Mouse (Mus musculus) heart, adult 11 months (tissue): Measurements from ENCODE around the gene Trio.

Experiments
- DNase-seq: peaks from one replicate; pipeline ENCODE4 v3.0.0; 2022

Gene Trio

DNA sequence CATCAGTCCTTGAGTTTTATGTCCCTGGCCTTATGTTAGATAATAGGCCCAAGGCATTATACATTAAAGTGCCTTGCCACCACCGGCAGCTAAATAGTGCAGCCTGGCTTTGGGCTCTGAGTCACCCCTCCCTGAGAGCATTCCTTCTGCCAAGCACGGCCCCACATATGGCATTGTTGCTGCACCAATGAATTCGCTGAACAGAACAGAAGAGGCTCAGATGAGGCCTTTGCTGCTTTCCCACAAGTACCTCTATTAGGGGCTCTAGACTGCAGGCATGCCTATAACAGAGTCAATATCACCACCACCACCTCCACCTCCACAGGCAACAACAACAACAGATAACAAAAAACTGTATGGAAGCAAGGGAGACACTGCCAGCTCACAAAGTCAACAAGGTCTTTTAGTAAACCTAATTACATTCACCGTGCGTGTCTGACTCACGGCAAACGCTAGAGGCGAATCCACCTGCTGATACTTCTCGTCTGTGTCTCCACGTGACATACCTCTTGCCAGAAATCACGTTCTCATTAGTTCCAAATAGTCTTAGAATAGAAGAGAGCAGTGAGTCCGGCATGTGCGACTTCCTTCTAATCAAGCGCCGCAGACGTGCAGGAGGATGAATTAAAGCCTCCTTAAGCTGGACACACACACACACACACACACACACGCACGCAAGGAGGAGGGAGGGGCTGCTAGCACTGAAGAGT lies 82.0 kb downstream of the Trio start:
- peak; percentile 91 for DNase-seq

DNA sequence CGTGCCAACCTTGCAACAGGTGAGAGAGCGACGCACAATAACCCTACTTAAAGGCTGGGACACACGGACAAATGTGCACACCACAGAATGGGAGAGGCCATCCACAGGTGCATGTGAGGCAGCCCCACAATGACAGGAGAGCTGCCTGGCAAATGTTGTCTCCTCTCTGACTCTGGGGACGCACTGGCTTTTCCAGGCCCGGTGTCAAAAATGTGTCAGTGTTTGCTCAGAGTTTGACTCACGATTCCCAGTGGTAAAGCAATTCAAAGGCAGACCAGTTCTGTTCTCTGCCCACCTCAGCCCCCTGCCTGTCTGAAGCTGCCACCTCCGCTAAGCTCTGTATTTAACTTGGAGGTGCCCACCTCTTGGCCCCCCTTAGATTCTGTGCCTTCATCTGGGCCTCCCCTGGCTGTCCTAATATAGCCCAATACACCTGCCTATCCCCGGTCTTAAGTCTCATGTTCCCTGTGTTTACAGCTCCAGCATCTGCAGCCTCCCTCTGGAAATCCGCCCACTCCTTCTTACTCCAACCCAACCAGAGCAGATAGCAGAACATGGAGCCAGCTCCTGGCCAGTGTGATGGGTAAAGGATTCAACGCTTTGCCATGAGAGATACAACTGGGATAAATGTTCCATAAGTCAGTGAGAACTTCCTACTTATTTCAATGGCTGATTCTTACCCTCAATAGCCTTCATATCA lies 83.3 kb downstream of the Trio start:
- peak; percentile 91 for DNase-seq

DNA sequence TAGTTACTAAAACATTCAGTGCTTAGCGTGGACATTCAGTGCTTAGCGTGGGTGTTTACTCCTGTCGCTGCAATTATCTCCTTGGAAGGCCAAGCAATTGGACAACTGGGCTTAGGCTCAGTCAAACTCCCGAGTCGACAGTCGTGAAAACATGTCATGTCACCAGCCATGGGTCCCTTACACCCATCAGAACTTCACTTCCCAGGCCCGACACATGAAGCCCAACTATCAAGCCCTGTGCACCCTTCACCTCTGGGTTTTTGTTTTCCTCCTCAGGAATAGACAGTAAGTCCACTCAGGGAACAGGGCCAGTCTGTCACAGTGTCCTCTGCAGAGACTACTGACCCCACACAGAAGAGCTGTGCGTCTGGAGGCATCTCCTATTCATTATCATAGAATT lies 84.2 kb downstream of the Trio start:
- peak; percentile 91 for DNase-seq

DNA sequence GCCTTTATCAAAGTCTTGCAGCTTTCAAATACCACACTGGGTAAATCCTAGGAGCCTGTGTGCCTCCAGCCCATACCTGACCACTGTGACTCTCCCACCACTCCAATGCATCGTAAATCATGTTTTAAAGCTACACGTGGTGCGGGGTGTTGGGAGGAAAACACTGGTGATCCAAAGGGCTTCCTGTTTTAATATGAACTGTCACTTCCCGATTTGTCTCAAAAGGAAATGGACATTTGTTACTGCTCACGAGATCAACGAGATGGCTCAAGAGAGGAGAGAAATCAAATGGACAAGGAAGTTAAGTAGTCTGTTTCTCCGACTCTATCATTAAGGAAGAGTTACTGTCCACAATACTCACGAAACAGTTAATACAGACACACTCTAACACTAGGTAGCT lies 84.6 kb downstream of the Trio start:
- no peak for DNase-seq

DNA sequence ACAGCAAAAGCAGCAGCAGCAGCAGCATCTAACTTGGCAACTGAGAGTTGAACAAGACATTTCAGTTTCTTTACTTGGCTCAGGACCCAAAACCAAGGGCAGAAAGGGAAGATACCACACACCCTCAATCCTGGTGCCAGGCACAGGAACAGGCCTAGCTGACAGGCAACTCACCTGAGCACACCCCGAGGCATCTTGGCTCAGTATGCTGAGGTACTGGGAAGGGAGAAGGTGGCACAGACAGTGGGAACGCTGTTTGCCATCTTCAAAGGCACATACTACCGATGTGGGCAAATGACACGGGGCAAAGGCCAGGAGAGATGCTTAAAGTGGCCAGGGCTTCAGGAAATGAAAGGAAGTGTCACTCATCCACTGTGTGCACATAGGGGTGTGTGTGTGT lies 85.6 kb downstream of the Trio start:
- peak; percentile 79 for DNase-seq

DNA sequence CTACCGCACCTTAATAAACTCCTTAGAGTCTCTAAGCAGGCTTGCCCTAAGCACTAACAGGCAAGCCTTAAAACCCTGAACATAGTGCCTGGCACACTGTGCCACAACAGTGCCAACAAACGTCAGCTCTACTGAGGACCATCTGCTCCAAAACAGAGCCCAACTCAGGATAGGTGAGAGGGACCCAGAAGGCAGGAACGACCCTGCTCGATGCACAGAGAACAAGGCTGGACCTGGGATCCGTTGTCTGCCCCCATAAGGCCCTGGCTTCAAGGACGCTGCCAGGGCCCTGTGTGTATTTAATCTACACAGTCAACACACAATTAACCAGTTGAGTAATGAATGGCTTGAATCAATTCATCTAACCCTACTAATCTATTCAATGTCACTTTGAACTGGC lies 86.8 kb downstream of the Trio start:
- DNase-seq, result peak; percentile 86

DNA sequence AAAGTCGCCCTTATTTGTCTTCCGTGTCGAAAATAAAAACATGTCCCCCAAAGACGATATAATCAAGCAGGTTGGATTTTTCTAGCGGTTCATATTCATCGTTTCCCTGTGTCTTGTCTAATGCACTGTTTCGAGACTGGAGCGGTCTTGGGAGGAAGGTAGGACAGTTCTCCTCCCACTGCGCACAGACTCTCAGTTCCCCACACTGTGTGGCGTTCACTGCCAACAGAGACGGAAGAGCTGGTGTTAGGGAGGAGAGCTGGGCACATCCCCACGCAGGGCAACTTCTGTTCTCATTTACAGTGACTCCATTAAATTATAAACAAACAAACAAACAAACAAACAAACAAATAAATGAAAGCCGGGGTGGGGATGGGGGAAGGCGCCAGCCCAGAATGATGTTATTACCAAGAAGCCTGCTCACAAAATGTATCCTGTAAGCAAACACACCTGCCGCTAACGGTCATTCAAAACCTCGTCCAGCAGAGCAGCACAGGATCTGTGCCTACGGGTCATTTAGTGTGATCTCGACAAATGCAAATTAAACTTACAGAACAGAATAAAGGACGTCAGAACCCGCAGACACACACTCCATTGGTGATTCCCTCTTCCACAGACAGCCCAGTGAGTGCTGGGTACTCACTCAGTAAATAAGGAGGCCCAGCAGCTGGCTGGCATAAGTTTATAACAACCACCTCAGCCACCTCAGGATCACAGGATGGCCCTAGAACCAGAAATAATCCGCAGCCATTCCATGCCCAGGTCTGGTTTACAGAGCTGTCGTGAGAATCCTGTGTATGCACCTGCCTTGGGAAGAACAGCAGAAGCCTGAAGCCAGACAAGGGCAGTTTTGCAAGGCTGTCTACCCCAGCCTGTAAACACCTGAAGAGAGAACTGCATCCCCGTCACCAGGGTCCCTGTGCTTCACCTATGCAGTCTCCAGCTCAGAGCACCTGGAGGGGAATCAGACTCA lies 87.5 kb downstream of the Trio start:
- DNase-seq, result peak; percentile 85

DNA sequence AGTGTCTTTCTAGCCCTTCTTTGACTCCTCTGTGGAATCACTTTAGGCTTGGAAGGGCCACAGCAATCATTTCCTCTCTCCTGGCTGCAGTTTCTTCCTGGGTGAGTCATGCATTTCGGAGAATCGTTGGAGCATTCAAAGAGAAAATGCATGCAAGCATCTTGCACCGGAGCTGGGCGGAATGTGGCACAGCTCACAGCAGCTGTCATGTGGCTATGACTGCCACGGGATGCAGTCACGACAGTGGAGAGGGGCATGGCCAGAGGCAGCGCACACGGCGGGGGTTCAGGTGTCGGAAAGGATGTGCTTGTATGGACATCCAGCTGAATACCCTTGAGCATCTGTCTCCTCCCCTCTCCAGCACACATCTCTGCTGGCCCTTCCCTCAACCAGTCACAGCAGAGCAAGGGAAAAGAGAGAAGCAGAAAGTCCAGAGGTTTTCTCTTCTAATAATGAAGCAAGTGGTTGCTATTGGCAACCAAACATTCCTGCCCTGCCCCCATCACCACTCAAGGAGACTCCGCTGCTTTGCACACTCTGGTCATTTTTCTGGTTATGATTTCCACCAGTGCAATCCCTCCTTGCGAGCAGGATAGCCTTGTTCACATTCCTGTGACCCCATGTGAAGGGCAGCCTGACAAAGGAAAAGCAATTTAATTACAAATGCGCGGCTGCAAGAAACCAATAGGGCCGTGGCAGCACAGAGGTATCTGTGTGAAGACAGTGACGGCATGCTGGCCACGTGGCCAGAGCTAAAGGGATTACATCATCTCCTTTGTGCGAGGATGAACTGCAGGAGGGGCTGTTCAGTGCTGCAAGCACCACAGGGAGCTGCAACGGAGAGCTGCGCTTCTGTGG lies 88.4 kb downstream of the Trio start:
- peak; percentile 97 for DNase-seq

DNA sequence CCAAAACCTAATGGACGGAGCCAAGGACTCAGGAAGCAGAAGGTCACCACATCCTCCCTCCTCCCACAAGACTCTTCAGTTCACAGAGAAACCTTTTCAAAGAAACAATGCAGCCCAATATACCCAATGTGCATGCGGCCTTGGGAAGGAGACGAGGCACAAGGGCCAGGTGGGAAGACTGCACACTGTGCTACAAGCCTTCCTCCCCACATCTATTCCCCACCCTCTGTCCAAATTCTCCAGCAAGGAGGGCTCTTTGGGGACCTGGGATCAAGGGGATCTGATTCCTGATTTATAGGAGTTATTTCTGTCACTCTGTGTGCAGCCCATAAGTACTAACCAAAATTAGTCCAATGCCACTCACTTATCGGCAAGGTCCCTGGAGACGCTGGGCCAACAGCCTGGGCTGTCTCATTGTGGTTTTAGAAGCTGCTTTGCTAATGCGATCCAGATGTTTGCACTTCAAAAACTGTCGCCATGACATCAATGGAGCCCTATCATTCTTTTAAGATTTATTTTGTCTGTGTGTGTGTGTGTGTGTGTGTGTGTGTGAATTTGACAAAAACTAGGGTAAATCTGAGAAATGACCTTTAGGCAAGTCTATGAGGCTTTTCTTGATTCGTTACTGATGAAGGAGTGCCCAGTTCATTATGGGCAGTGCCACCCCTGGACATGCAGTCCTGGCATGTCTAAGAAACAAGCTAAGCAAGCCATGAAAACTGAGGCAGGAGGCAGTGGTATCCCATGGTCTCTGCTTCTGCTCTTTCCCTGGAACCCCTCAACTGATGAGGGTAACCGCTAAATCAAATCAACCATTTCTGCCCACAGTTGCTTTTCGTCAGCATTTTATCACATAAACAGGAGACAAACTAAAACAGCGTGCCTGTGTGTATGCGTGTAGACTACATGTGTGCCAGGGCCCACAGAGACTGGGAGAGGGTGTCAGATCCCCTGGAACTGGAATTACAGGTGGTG lies 89.6 kb downstream of the Trio start:
- peak; percentile 88 for DNase-seq

DNA sequence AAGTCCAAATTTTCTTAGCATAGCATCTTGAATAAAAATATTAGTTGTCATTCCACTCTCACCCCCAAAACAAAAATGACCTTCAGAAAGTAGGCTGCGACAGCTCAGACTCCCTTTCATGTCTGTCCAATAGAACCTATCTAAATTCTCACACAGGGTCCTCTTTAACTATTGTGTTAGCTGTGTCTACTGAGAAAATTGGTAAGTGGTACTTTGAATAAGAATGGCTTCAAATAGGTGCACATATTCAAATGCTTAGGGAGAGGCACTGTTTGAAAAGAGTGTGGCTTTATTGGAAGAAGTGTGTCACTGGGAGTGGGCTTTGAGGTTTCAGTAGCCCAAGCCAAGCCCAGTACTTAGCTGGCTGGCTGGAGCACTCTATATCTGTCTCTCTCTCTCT lies 92.4 kb downstream of the Trio start:
- no peak for DNase-seq

DNA sequence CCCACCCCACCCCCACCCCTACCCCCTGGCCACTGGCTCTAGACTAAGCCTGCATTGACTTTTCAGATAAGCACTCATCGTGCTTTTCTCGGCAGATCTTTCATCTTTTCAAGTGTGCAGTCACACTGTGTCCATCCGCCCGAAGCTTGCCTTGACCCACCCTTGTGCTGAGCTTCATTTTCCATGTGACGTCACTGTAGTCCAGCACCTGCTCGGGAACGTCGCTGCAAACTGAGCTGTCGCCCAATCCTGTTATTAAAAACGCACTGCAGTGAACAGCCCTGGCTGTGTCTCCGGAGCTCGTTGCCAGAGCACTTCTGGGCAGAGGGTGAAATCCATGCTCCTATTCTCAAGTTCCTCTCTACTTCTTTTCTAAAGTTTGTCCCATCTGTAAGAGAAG lies 93.8 kb downstream of the Trio start:
- peak; percentile 83 for DNase-seq

DNA sequence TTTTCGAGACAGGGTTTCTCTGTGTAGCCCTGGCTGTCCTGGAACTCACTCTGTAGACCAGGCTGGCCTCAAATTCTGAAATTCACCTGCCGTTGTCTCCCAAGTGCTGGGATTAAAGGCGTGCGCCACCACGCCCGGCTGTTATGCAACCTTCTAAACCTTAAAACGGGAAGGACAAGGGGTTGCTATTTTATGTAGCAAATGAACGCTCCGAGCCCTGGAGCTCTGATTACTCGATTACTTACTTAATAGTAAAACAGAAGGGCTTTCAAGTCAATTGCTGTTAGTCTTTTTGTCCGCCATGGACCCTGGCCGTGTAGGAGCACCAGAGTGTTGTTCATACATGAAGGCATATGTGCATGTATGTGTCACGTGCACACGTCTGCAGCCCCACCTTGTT lies 94.2 kb downstream of the Trio start:
- DNase-seq, result no peak

DNA sequence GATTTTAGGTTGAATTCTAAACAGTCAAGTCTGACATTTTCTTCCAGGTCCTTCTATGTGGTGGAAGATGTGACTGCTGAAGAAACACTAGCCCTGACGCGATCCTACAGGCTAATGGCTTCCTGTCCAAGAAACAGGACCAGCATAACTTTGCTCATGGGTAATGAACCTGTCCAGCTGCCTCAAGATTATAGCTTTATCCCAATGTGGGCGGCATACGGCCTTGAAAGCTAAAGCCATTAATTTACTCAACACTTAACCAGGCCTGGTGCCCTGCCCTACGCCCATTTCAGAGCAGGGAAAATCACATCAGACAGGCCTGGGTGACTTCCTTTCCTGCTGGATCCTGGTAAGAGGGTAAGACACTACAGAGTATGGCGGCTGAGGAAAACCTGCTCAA lies 98.0 kb downstream of the Trio start:
- no peak for DNase-seq

DNA sequence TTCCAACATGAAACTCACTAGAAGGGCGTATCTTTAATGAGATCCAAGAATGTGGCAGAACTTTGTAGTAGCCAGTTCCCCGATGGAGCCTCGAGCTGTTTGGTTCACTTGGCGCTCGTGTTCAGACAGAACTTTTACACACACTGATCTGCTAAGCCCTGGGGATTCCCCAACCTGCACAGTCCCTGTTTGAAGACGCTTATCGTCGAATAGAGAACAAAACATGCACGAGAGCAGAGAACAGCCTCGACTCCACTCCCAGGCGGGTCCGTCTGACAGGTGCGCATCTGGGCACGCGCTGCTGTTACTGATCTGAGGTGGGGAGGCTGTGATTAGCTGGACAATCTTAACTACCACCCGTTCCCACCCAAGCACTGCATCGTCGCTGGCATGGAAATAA lies 98.7 kb downstream of the Trio start:
- DNase-seq, result peak; percentile 92

DNA sequence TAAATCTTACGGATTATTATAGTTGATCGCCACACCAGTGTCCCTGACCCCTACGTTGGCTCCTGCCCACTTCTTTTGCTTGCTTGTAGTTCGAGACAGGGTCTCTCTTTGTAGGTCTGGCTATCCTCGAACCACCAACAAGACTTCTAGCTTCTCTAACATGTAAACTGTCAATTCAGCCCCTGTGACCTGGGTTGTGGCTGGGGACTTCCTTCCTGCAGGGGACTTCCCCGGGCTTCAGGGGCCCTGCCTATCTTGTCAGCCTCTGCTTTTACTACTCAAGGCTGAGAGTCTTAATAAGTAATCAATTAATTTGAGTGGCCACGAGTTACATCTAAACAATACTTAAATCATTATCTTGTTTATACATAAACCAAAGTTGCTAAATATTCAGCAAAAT lies 99.2 kb downstream of the Trio start:
- DNase-seq, result no peak

DNA sequence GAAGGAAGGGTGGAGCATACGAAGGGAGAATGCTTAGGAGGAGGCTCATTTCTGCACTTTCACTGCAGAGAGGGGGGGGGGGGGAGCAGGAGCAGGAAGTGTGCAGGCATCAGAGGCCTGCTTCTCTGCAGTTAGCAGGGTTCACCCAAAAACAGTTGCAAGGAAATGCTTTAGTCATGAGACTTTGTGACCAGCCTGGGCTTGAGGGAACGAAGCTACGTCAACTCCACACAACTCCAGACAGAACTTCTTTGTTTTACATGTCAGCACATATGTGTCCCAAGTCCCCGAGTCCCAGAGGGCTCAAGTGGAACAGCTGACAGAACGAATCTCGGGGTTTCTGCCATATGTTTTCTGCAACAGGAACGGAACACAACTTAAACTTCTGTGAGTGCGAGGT lies 99.8 kb downstream of the Trio start:
- peak; percentile 95 for DNase-seq

DNA sequence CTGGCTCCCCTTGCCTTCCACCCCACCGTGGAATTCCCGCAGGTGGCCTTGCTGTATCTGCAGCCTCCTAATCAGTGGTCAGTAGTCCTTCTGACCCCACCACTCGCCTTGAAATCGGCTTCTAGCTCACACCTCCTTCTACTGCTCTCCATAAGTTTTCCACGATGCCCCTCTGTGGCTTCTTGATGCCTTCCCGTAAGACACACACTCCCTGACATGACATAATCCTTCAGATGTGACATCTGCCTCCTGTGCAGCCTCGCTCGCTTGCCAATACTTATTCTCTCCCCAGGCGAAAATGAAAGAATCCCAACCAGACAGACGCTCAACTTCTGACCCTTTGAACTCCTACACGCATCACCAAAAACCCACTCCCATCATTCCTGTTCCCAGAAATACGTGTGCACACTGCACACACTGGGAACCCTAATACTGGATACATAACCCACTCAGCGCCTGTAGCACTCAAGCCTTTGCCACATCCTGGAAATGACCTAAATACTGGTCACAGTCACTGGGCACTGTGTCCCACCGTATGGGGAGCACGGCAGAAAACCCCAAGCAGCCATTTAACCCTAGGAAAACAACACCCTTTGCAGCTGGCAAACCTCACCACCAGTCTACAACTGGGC lies 100.5 kb downstream of the Trio start:
- no peak for DNase-seq

DNA sequence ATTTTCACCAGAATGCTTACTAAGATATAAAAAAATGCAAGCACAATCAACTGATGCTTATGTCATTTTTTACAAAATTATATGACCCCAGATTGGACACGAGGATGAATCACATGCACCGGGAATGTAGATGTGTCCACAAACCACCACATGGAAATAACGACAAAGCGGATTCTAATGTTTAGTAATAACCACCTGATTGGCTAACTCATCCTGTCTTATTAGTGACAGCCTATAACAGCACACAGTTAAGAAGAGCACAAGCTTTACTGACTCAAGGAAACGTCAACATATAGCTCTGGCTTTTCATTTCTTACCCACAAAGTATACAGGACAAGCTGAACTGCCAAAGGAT lies 101.7 kb downstream of the Trio start:
- no peak for DNase-seq

DNA sequence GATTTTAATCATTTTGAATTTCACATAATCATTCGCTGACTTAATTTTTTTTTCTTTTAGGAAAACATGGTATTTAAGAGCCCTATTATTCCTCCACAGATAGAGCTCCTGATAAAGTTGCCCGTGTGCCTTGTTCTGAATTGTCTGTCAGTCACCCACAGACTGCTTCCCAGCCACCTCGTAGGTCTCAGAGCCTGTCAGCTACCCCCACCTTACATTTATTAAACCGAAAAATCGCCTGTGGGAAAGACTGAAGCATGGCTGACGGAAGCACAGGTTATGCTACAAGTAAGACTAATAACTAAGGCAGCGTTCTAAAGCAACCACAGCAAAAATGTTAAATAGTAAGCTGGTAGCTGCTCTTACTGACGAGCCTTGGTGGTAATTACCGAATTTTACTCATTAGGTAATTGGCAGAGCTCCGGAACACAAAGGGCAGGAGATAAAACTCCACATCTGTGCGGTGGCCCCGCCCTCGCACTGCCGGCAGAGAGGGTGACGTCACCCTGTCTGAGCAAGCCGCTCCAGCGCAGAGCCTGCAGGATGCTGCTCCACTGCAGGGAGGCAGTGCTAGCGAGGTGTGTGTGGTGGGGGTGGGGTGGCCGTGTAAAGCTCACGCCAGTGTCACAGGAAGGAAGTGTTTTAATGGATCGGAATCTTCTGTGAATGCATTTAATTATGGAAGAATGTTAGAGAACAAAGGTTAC lies 102.2 kb downstream of the Trio start:
- peak; percentile 98 for DNase-seq

DNA sequence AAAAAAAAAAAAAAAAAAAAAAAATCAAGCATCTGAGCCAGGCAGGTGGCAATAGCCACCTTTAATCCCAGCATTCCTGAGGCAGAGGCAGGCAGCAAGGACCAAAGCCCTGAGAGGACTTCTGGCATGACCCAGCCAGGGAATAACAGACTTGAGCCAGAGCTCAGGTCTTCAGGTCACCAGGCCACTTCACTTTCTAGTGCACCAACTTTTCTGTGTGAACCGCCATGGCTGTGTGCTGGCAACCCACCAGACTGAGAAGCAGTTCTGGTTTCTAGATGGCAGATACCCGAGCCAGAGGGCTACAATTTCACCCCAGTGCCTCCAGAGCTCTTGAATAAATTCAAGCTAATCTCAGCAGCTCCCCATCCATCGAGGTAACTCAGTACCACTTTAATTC lies 104.9 kb downstream of the Trio start:
- DNase-seq, result no peak
